Mouse (Mus musculus) CD4-positive naive resting alpha-beta T cell, adult 57 days (primary cell): ENCODE measurements around the gene Hspe1. TPM values are rescaled to one million over a fixed set of nuclear protein-coding genes. Genes with fewer than 3 reads are reported as not detected.

ENCODE experiments used
- total RNA-seq: library from RNA; stranded (reverse); gene quantifications from one replicate; pipeline ENCODE4 v1.2.4, GENCODE M21; 2023

Gene Hspe1
- total RNA-seq = 140 TPM

DNA sequence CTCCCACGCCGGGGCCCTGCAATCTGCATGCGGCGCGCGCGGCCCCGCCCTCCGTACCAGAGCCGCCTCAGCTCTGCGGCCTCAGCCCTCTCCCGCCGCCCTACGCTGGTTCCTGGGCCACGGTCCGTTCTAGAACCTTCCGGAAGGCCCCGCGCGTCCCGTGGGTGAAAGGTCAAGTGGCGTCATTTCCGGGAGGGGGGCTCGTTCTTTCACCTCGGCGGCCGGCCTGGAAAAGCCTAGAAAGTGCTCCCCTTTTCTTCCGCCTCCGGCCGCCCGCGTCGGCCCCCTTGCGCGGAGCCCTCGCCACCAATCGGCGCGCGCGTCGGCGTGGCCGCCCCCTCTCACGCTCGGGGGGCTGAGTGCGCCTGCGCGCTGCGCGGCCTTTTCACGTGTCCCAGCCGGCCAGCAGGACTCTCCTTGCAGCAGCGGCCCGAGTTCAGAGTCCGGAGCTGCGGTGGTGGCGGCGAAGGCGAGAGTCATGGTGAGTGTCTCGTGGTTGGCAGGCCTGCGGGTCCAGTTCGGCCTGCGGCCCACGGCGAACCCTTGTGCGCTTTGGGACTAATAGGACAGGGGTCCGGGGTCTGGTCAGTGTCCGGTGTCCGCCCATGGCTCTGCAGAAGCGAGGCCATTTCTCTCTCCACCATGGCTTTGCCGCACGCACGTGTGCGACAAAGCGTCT is at the start of gene Hspe1, which contains the start of gene Hspd1:
Gene Hspe1, plus strand, starts transcription at position 201 of the 679 bp plus-strand sequence.
Gene Hspd1, minus strand, starts transcription at position 312 of the 679 bp plus-strand sequence.

DNA sequence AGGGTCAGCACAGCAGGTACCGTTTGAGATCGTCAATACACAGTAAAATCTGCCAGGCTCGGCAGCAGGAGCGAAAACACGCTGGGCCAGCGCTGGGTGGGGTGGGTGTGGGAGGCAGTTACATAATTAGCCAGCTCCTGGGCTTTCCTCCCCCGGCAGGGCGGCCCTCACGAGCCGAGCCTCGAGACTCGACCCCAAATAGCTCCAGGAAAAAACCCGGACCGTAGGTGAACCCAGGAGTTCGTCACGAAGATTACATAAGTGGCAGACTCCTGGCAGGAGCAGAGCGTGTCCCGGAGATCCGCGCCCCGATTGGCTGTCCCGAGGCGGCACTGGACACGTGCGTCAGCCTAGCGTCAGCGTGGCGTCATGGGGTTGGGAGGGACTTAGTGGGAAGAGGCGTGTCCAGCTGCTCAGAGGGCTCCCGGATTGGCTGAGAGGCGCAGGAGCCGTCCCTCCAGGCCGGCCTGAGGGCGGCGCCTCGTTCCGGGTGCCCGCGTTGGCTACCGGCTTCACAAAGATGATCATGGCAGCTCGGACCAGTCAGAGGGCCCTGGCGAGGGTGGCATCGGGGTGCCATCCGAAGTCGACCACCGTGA is 35.5 kb upstream of the Hspe1 start, which contains the start of gene Coq10b:
Gene Coq10b, plus strand, starts transcription at position 416 of the 599 bp plus-strand sequence.

DNA sequence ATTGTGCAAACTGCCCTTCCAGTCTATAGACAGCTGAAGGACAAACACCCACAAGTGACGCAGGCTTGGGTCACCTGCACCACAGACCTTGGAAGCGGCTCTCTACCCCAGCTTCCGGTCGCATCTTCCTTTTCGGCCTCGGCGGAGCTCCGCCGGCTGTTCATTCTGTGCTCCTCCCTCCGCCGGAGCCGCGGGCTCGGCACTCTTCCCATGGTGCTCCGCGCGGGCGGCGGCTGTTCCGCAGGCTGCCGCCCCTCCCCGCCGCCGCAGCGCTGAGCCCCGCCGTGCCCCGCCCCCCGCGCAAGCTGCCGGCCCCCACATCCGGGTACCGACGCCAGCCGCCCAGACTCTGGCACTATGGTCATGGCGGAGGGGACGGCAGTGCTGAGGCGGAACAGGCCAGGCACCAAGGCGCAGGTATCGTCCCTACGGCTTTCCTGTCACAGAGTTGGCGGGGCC is 43.0 kb downstream of the Hspe1 start, which contains the start of gene Mob4:
Gene Mob4, plus strand, starts transcription at position 289 of the 459 bp plus-strand sequence.

Other genes starting within 250 kb of the Hspe1 start
- gene Ankrd44, start 161.7 kb upstream of the Hspe1 start, total RNA-seq = 580 TPM
- gene Sf3b1, start 60.7 kb upstream of the Hspe1 start, total RNA-seq = 549 TPM
- gene Coq10b, start 35.4 kb upstream of the Hspe1 start, total RNA-seq = 78.1 TPM
- 106 TPM for gene Hspd1, start 111 bp downstream of the Hspe1 start, total RNA-seq
- 92.5 TPM for gene Mob4, start 43.1 kb downstream of the Hspe1 start, total RNA-seq
- gene Rftn2, start 138.7 kb downstream of the Hspe1 start, total RNA-seq = 4.4 TPM
- 8.1 TPM for gene Mars2, start 149.0 kb downstream of the Hspe1 start, total RNA-seq